Mouse (Mus musculus) hindbrain, embryonic 12.5 days (tissue): Measurements from ENCODE around the gene Olfr9. TPM values are rescaled to one million over a fixed set of nuclear protein-coding genes. Genes with fewer than 3 reads are reported as not detected.

Source experiments
- ATAC-seq: fragments of 200-750 bp; cut with Nextera tagmentation; 2 replicates; pipeline ENCODE4 v1.8.0; 2017; ENCODE audit warnings: moderate TSS enrichment; ENCODE audit not compliant: low FRiP score
- H3K27ac ChIP-seq: fragments of 300-500 bp; sonication (generic); 2 replicates; pipeline ENCODE4 v1.5.1; 2016; ENCODE audit warnings: mild to moderate bottlenecking
- H3K27me3 ChIP-seq: fragments of 300-500 bp; sonication (generic); 2 replicates; pipeline ENCODE4 v1.6.1; 2016; ENCODE audit warnings: mild to moderate bottlenecking
- H3K36me3 ChIP-seq: fragments of 300-500 bp; sonication (generic); 2 replicates; pipeline ENCODE4 v1.6.1; 2016; ENCODE audit warnings: mild to moderate bottlenecking
- H3K4me1 ChIP-seq: fragments of 300-500 bp; sonication (generic); 2 replicates; pipeline ENCODE4 v1.6.1; 2016
- H3K4me2 ChIP-seq: fragments of 300-500 bp; sonication (generic); replicated peaks from 2 replicates; pipeline ENCODE4 v1.6.1; 2016; ENCODE audit warnings: mild to moderate bottlenecking
- H3K4me3 ChIP-seq: fragments of 300-500 bp; sonication (generic); 2 replicates; pipeline ENCODE4 v1.5.1; 2016; ENCODE audit warnings: mild to moderate bottlenecking
- H3K9ac ChIP-seq: fragments of 300-500 bp; sonication (generic); 2 replicates; pipeline ENCODE4 v1.6.1; 2016; ENCODE audit warnings: mild to moderate bottlenecking, moderate library complexity
- H3K9me3 ChIP-seq: fragments of 300-500 bp; sonication (generic); replicated peaks from 2 replicates; pipeline ENCODE4 v1.6.1; 2016; ENCODE audit warnings: mild to moderate bottlenecking
- WGBS: fragments of 180-500 bp; shearing (Covaris S2); methylation state at CpG from one replicate; pipeline ENCODE4 v1.1.7; 2016; 5-methylcytosine and 5-hydroxymethylcytosine counted together
- polyA plus RNA-seq: library from polyadenylated mRNA; unstranded; fragments of >200 nt; fragmentation: Nextera tagmentation; extraction: Ambion mirVana; gene quantifications from 2 replicates; pipeline ENCODE4 v1.2.1, GENCODE M21; 2016

Gene Olfr9
- polyA plus RNA-seq, 1 experiment from 2014 or later = not detected

GRCm38 (mm10) chr10:129023319-129023718, 34.1 kb downstream of the Olfr9 start:
- Histone ChIP-seq H3K4me2 (no peak overlapping the region), H3K36me3 (no peaks in the 10 kb centered on the region), H3K4me3 (no peak overlapping the region), H3K4me1 (no peaks in the 10 kb centered on the region), H3K9me3 (no peaks in the 10 kb centered on the region), H3K9ac (no peak overlapping the region), H3K27me3 (no peaks in the 10 kb centered on the region), H3K27ac (no peak overlapping the region)
- no peak for ATAC-seq

DNA sequence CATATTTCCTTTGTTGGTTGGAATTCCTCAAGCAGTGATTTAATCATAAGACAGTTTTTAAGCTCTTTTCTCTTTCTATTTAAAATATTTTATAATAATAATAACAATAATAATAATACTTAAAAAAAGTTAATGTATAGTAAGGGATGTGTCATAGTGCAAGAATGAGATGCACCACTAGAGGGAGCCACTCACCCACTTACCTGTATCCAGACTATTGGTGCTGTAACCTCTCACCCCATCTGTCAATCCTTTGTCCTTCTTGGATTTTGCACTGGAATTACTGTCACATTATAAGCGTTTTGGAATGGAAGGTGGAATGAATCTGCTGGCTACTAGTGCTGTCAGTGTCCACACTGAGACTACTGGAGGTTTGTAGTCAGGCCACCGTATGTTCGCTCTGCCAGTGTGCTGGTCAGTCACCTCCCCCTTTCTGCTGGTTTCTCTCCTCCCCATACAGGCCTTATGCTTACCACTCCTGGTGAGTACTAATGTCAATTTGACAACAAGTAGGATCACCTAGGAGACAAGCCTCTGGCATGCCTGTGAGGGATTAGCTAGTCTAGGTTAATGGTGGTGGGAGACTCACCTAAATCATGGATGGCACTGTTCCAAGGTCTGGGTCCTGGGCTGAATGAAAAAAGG, 36.9 kb downstream of the Olfr9 start:
- ATAC-seq = peak; percentile 76; the same call in 1 of the 2 replicates
- Histone ChIP-seq H3K36me3 (no peaks in the 10 kb centered on the region), H3K9me3 (no peaks in the 10 kb centered on the region), H3K27ac (no peak overlapping the region), H3K4me3 (no peak overlapping the region), H3K9ac (no peak overlapping the region), H3K4me2 (no peak overlapping the region), H3K27me3 (no peaks in the 10 kb centered on the region), H3K4me1 (no peaks in the 10 kb centered on the region)
- 61% methylated on average over 3 of the region's 3 CpGs for WGBS

- Histone ChIP-seq H3K4me1 (no peaks in the 10 kb centered on the region), H3K36me3 (no peaks in the 10 kb centered on the region), H3K4me2 (no peak overlapping the region), H3K4me3 (no peak overlapping the region), H3K9me3 (no peaks in the 10 kb centered on the region), H3K27ac (no peak overlapping the region), H3K9ac (no peak overlapping the region), H3K27me3 (no peaks in the 10 kb centered on the region)
- 79% methylated on average over 2 of the region's 2 CpGs for WGBS
- no peak for ATAC-seq
These were observed 39.1 kb downstream of the Olfr9 start for GRCm38 (mm10) chr10:129028343-129028742.

DNA sequence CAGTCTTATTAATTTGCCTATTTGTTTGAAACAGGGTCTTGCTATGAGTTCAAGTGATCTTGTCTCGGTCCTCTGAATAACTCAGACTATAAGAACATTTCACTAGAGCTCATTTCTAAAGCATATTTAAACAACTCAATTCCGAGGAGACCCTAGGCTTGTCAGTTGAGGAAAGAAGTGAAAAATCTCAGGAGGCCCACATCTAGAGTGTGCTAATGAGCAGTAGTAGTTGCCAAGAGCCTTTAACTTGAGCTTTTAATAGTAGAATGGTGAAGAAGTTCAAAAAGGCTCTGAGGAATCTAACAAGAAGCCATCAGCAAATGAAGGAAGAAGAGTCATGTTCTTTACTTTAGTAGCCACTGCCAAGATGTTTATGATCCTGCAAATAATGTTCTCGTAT, 50.6 kb downstream of the Olfr9 start, which contains the start of gene Olfr764-ps1:
Olfr764-ps1 (minus strand) TSS at position 101 of the 400 bp plus-strand sequence.
- H3K4me3 ChIP-seq = no peak within 1 kb of the TSS
- no peaks in the 10 kb centered on the region for H3K9me3 ChIP-seq
- ATAC-seq = no peak
- H3K27me3 ChIP-seq = no peaks in the 10 kb centered on the region
- 84% methylated on average over 3 of the region's 3 CpGs for WGBS
- H3K4me1 ChIP-seq = no peaks in the 10 kb centered on the region
- no peaks in the 10 kb centered on the region for H3K36me3 ChIP-seq
- no peak within 1 kb of the TSS for H3K27ac ChIP-seq
- H3K9ac ChIP-seq = no peak within 1 kb of the TSS
- H3K4me2 ChIP-seq = no peak within 1 kb of the TSS

Other genes with a start within 250 kb of the Olfr9 start
- gene Dgka, start 244.6 kb upstream of the Olfr9 start, polyA plus RNA-seq = 6.9 and 7.3 TPM in 2 replicates
- 46.3 and 48.5 TPM in 2 replicates for gene Pym1, start 241.5 kb upstream of the Olfr9 start, polyA plus RNA-seq
- 0.27 and 0.63 TPM in 2 replicates for gene Mmp19, start 198.5 kb upstream of the Olfr9 start, polyA plus RNA-seq
- gene Dnajc14, start 185.4 kb upstream of the Olfr9 start, polyA plus RNA-seq = 61.1 and 64.1 TPM in 2 replicates
- 20.5 and 21.4 TPM in 2 replicates for gene Tmem198b, start 185.1 kb upstream of the Olfr9 start, polyA plus RNA-seq
- gene Sarnp, start 172.1 kb upstream of the Olfr9 start, polyA plus RNA-seq = 196 and 204 TPM in 2 replicates
- 26.3 and 41.4 TPM in 2 replicates for gene Ormdl2, start 167.8 kb upstream of the Olfr9 start, polyA plus RNA-seq
- gene Gdf11, start 97.7 kb upstream of the Olfr9 start, polyA plus RNA-seq = 10.7 and 11.5 TPM in 2 replicates
- 258 and 273 TPM in 2 replicates for gene Cd63, start 88.4 kb upstream of the Olfr9 start, polyA plus RNA-seq
- 11.3 and 15.7 TPM in 2 replicates for gene Rdh5, start 66.5 kb upstream of the Olfr9 start, polyA plus RNA-seq
- 210 and 235 TPM in 2 replicates for gene Bloc1s1, start 65.4 kb upstream of the Olfr9 start, polyA plus RNA-seq
- 3.6 and 4.4 TPM in 2 replicates for gene Itga7, start 55.6 kb upstream of the Olfr9 start, polyA plus RNA-seq
- gene Mettl7b, start 28.4 kb upstream of the Olfr9 start, polyA plus RNA-seq = not detected in 2 replicates
- not detected in 2 replicates for gene Olfr763, start 21.4 kb downstream of the Olfr9 start, polyA plus RNA-seq
- gene Olfr764-ps1, start 50.5 kb downstream of the Olfr9 start, polyA plus RNA-seq = not detected in 2 replicates
- gene Olfr765, start 60.6 kb downstream of the Olfr9 start, polyA plus RNA-seq = not detected in 2 replicates
- not detected in 2 replicates for gene Olfr766-ps1, start 79.5 kb downstream of the Olfr9 start, polyA plus RNA-seq
- gene Olfr767, start 93.5 kb downstream of the Olfr9 start, polyA plus RNA-seq = not detected in 2 replicates
- not detected in 2 replicates for gene Olfr768, start 109.9 kb downstream of the Olfr9 start, polyA plus RNA-seq
- not detected in 2 replicates for gene Olfr769, start 128.4 kb downstream of the Olfr9 start, polyA plus RNA-seq
- not detected in 2 replicates for gene Olfr770, start 149.6 kb downstream of the Olfr9 start, polyA plus RNA-seq
- gene Olfr771, start 175.3 kb downstream of the Olfr9 start, polyA plus RNA-seq = not detected in 2 replicates
- not detected in 2 replicates for gene Olfr772, start 188.5 kb downstream of the Olfr9 start, polyA plus RNA-seq
- gene Olfr773, start 198.0 kb downstream of the Olfr9 start, polyA plus RNA-seq = not detected in 2 replicates
- not detected in 2 replicates for gene Olfr774, start 246.8 kb downstream of the Olfr9 start, polyA plus RNA-seq